ENCODE assay signal across 32 mouse cellular contexts in genomic region chr13:55574321-55574720, GRCm38 (mm10). TPM values are rescaled to one million over a fixed set of nuclear protein-coding genes. Genes with fewer than 3 reads are reported as not detected.
DNase-seq lines count a peak whose midpoint lies in the region; ATAC-seq and TF ChIP-seq lines count a peak whose summit lies in the region.
"Had no signal": no experiment of that assay in that cellular context is flagged by ENCODE, and none has a peak within 500 bp of the region (broad histone marks: within the 10 kb centered on the region; RNA-seq: fewer than 3 reads in every experiment).

No protein-coding gene starts in this region.

- H3K4me1 ChIP-seq in hindbrain, postnatal 0 days (ENCODE audit: insufficient read depth, low read length) = peaks cover 4% of the 10 kb centered on the region
- H3K4me1 ChIP-seq in hindbrain, embryonic 13.5 days (replicated peaks) = peaks cover 17% of the 10 kb centered on the region
- H3K4me1 ChIP-seq in CH12.LX (ENCODE audit: control insufficient read depth in 1 of 2, insufficient read depth in 2 of 2) = peaks cover 6 to 24% of the 10 kb centered on the region in 2 experiments

- DNase-seq in hindbrain, postnatal 0 days (ENCODE audit: low spot score) = peak; percentile 70
- peak; percentile 31 for DNase-seq in CD4-positive helper T cell, adult 2 months (ENCODE audit: low read depth, low spot score)
- no peak for DNase-seq in CH12.LX (ENCODE audit: extremely low read depth)
- peak; percentile 76 for DNase-seq in brain, adult 2 months (ENCODE audit: low read depth, low spot score)
- DNase-seq in urinary bladder, postnatal 36 days (ENCODE audit: low spot score in 2 of 2) = no peak
- no peak for DNase-seq in urinary bladder, postnatal 25 days (ENCODE audit: low spot score)
- DNase-seq: adrenal gland, adult 2 months; adrenal gland, postnatal 36 days; B cell, adult 2 months; cerebellum, adult 9-10 months; cerebellum, postnatal 36 days; gastrocnemius, postnatal 14 days; heart, postnatal 14 days; kidney, adult 18-20 months; kidney, postnatal 36 days; layer of hippocampus, postnatal 36 days; left cerebral cortex, postnatal 4 days; liver, postnatal 0 days; lung, postnatal 4 days; retina, postnatal 1 day; right cerebral cortex, postnatal 14 days; thymus, postnatal 14 days had no signal

- H3K27ac ChIP-seq in hindbrain, postnatal 0 days = no peak overlapping the region
- H3K27ac ChIP-seq in hindbrain, embryonic 13.5 days = no peak overlapping the region
- no peak overlapping the region for H3K27ac ChIP-seq in CH12.LX (ENCODE audit: insufficient read depth, low read depth)
- H3K27ac ChIP-seq: embryonic facial prominence, embryonic 12.5 days; forebrain, embryonic 10.5 days; hindbrain, embryonic 10.5 days; kidney, embryonic 15.5 days; liver, embryonic 12.5 days; neural tube, embryonic 13.5 days had no signal

- no peak for TF ChIP-seq RAD21 in CH12.LX (IDR thresholded peaks at IDR 0.05; ENCODE audit: low read depth, low read length)

- H3K9me3 ChIP-seq in hindbrain, postnatal 0 days (ENCODE audit: low read length) = no peaks in the 10 kb centered on the region
- H3K9me3 ChIP-seq in hindbrain, embryonic 13.5 days = no peaks in the 10 kb centered on the region
- peaks cover 10% of the 10 kb centered on the region for H3K9me3 ChIP-seq in CH12.LX (replicated peaks; ENCODE audit: low read length)
- H3K9me3 ChIP-seq: embryonic facial prominence, embryonic 12.5 days; forebrain, embryonic 10.5 days; hindbrain, embryonic 10.5 days; kidney, embryonic 15.5 days; liver, embryonic 12.5 days; neural tube, embryonic 13.5 days had no signal

- 66% methylated on average over 5 of the region's 5 CpGs for WGBS in hindbrain, postnatal 0 days
- 74% methylated on average over 5 of the region's 5 CpGs for WGBS in hindbrain, embryonic 13.5 days

- H3K4me2 ChIP-seq in hindbrain, postnatal 0 days (ENCODE audit: low read depth, low read length) = no peak overlapping the region
- H3K4me2 ChIP-seq in hindbrain, embryonic 13.5 days = no peak overlapping the region
- no peak overlapping the region for H3K4me2 ChIP-seq in CH12.LX (ENCODE audit: insufficient read depth, low read depth, poor library complexity, severe bottlenecking)
- H3K4me2 ChIP-seq: embryonic facial prominence, embryonic 12.5 days; kidney, embryonic 15.5 days; liver, embryonic 12.5 days; neural tube, embryonic 13.5 days had no signal

- dilution Hi-C loops in CH12.LX (cut with MboI; ENCODE audit: extremely low pct_ligation_motif_present, extremely low pct_unique_long_range_greater_than_20kb, low sequenced_read_pairs) = no loop called here

- H3K27me3 ChIP-seq in hindbrain, postnatal 0 days (ENCODE audit: insufficient read depth, low read length) = no peaks in the 10 kb centered on the region
- no peaks in the 10 kb centered on the region for H3K27me3 ChIP-seq in hindbrain, embryonic 13.5 days
- no peaks in the 10 kb centered on the region for H3K27me3 ChIP-seq in CH12.LX (replicated peaks)
- H3K27me3 ChIP-seq: embryonic facial prominence, embryonic 12.5 days; kidney, embryonic 15.5 days; liver, embryonic 12.5 days; megakaryocyte, embryonic 14.5 days; neural tube, embryonic 13.5 days had no signal

- no peak overlapping the region for H3K9ac ChIP-seq in hindbrain, postnatal 0 days (replicated peaks; ENCODE audit: low read length)
- H3K9ac ChIP-seq in hindbrain, embryonic 13.5 days = no peak overlapping the region
- H3K9ac ChIP-seq in CH12.LX (ENCODE audit: insufficient read depth, low read depth) = no peak overlapping the region
- H3K9ac ChIP-seq: embryonic facial prominence, embryonic 12.5 days; kidney, embryonic 15.5 days; liver, embryonic 12.5 days; liver, postnatal 0 days; neural tube, embryonic 13.5 days had no signal

- TF ChIP-seq POLR2A in CH12.LX (IDR thresholded peaks at IDR 0.05; ENCODE audit: low read depth, low read length) = no peak

- no peak for TF ChIP-seq EP300 in CH12.LX (IDR thresholded peaks at IDR 0.05; ENCODE audit: low read length)

- no peak for TF ChIP-seq CTCF in hindbrain, postnatal 0 days (IDR thresholded peaks at IDR 0.05; ENCODE audit: low read depth)
- TF ChIP-seq CTCF in CH12.LX (conservative IDR thresholded peaks at IDR 0.05 in 1 of 2, IDR thresholded peaks at IDR 0.05 in 1 of 2; ENCODE audit: low read depth in 2 of 2, low read length in 2 of 2) = no peak

- in situ Hi-C loops in CH12.LX (cut with MboI; ENCODE audit: low pct_ligation_motif_present, low pct_unique_long_range_greater_than_20kb, low sequenced_read_pairs) = no loop called here

- H3K4me3 ChIP-seq in hindbrain, postnatal 0 days (ENCODE audit: low read length) = no peak overlapping the region
- no peak overlapping the region for H3K4me3 ChIP-seq in hindbrain, embryonic 13.5 days
- H3K4me3 ChIP-seq in CH12.LX (replicated peaks in 1 of 3; ENCODE audit: low read depth in 2 of 3, low read length in 2 of 3, poor library complexity in 1 of 3) = no peak overlapping the region
- H3K4me3 ChIP-seq: embryonic facial prominence, embryonic 12.5 days; forebrain, embryonic 10.5 days; hindbrain, embryonic 10.5 days; kidney, embryonic 15.5 days; liver, embryonic 12.5 days; megakaryocyte, embryonic 14.5 days; neural tube, embryonic 13.5 days had no signal

- no peak for ATAC-seq in hindbrain, postnatal 0 days
- no peak for ATAC-seq in hindbrain, embryonic 13.5 days (ENCODE audit: low FRiP score)
- ATAC-seq: activated CD4-positive, CD25-positive, alpha-beta regulatory T cell, adult 4 months; liver, embryonic 12.5 days; liver, postnatal 0 days; lung, postnatal 0 days had no signal

- peaks cover 15% of the 10 kb centered on the region for H3K79me2 ChIP-seq in CH12.LX (replicated peaks; ENCODE audit: control insufficient read depth, extremely low read depth, insufficient read depth, poor library complexity, severe bottlenecking)

- no peaks in the 10 kb centered on the region for H3K36me3 ChIP-seq in hindbrain, postnatal 0 days (ENCODE audit: insufficient read depth, low read length)
- no peaks in the 10 kb centered on the region for H3K36me3 ChIP-seq in hindbrain, embryonic 13.5 days
- H3K36me3 ChIP-seq in CH12.LX (replicated peaks in 1 of 2; ENCODE audit: control insufficient read depth in 1 of 2, insufficient read depth in 1 of 2, low read length in 1 of 2) = peaks cover 0 to 6% of the 10 kb centered on the region in 2 experiments
- H3K36me3 ChIP-seq: embryonic facial prominence, embryonic 12.5 days; neural tube, embryonic 13.5 days had no signal

TF ChIP-seq in CH12.LX, 34 proteins besides CTCF, POLR2A, EP300 and RAD21:
- no peak for TF ChIP-seq ELF1 (IDR thresholded peaks at IDR 0.05; ENCODE audit: low read depth, low read length)
- TF ChIP-seq ZNF384 (IDR thresholded peaks at IDR 0.05; ENCODE audit: low read depth, low read length) = peak; percentile 97
- no peak for TF ChIP-seq TBP (conservative IDR thresholded peaks at IDR 0.05; ENCODE audit: low read depth, low read length)
- no peak for TF ChIP-seq SMC3 (IDR thresholded peaks at IDR 0.05; ENCODE audit: low read depth, low read length)

RNA-seq across cellular contexts. Expression of gene Tmed9, which starts 0.8 kb away (rescaled TPM):
- total RNA-seq in hindbrain, postnatal 0 days (2014; rRNA removed) = 59.3 and 66.7 TPM in 2 replicates
- polyA plus RNA-seq in hindbrain, postnatal 0 days (2015; fragmentation: Nextera tagmentation; extraction: Ambion mirVana) = 105 and 117 TPM in 2 replicates
- polyA plus RNA-seq in hindbrain, embryonic 13.5 days (2015; fragmentation: Nextera tagmentation; extraction: Ambion mirVana) = 112 and 114 TPM in 2 replicates
- total RNA-seq in CH12.LX (2012; rRNA removed) (196 and 222 TPM in 2 replicates), CH12.LX (2014; rRNA removed) (88.1 and 88.2 TPM in 2 replicates)
- 194 and 197 TPM in 2 replicates for polyA plus RNA-seq in CH12.LX (2012; ENCODE audit: insufficient read length, low read depth)

RNA-seq across cellular contexts. Expression of gene Fam193b, which starts 3.4 kb away (rescaled TPM):
- total RNA-seq in hindbrain, postnatal 0 days (2014; rRNA removed) = 60.2 and 87.5 TPM in 2 replicates
- polyA plus RNA-seq in hindbrain, postnatal 0 days (2015; fragmentation: Nextera tagmentation; extraction: Ambion mirVana) = 38.8 and 38.9 TPM in 2 replicates
- 57.0 and 57.1 TPM in 2 replicates for polyA plus RNA-seq in hindbrain, embryonic 13.5 days (2015; fragmentation: Nextera tagmentation; extraction: Ambion mirVana)
- total RNA-seq in CH12.LX (2012; rRNA removed) (17.9 and 18.6 TPM in 2 replicates), CH12.LX (2014; rRNA removed) (9.2 and 9.4 TPM in 2 replicates)
- polyA plus RNA-seq in CH12.LX (2012; ENCODE audit: insufficient read length, low read depth) = 22.0 and 22.4 TPM in 2 replicates

RNA-seq across cellular contexts. Expression of gene B4galt7, which starts 25.4 kb away (rescaled TPM):
- 66.7 and 66.8 TPM in 2 replicates for total RNA-seq in hindbrain, postnatal 0 days (2014; rRNA removed)
- 42.9 and 44.0 TPM in 2 replicates for polyA plus RNA-seq in hindbrain, postnatal 0 days (2015; fragmentation: Nextera tagmentation; extraction: Ambion mirVana)
- polyA plus RNA-seq in hindbrain, embryonic 13.5 days (2015; fragmentation: Nextera tagmentation; extraction: Ambion mirVana) = 44.8 and 49.8 TPM in 2 replicates
- total RNA-seq in CH12.LX (2012; rRNA removed) = 10.3 and 11.7 TPM in 2 replicates
- 11.0 TPM in 2 replicates for total RNA-seq in CH12.LX (2014; rRNA removed)
- polyA plus RNA-seq in CH12.LX (2012; ENCODE audit: insufficient read length, low read depth) = 8.5 and 8.7 TPM in 2 replicates

RNA-seq across cellular contexts. Expression of gene Ddx41, which starts 37.9 kb away (rescaled TPM):
- total RNA-seq in hindbrain, postnatal 0 days (2014; rRNA removed) = 48.6 and 53.4 TPM in 2 replicates
- 44.4 and 47.2 TPM in 2 replicates for polyA plus RNA-seq in hindbrain, postnatal 0 days (2015; fragmentation: Nextera tagmentation; extraction: Ambion mirVana)
- polyA plus RNA-seq in hindbrain, embryonic 13.5 days (2015; fragmentation: Nextera tagmentation; extraction: Ambion mirVana) = 55.6 and 55.9 TPM in 2 replicates
- total RNA-seq in CH12.LX (2012; rRNA removed) (107 and 109 TPM in 2 replicates), CH12.LX (2014; rRNA removed) (56.6 and 59.9 TPM in 2 replicates)
- 95.3 and 107 TPM in 2 replicates for polyA plus RNA-seq in CH12.LX (2012; ENCODE audit: insufficient read length, low read depth)

RNA-seq across cellular contexts. Expression of gene Dok3, which starts 45.2 kb away (rescaled TPM):
- total RNA-seq in hindbrain, postnatal 0 days (2014; rRNA removed) = 4.7 and 5.2 TPM in 2 replicates
- polyA plus RNA-seq in hindbrain, postnatal 0 days (2015; fragmentation: Nextera tagmentation; extraction: Ambion mirVana) = 1.1 and 1.6 TPM in 2 replicates
- polyA plus RNA-seq in hindbrain, embryonic 13.5 days (2015; fragmentation: Nextera tagmentation; extraction: Ambion mirVana) = 4.1 and 5.7 TPM in 2 replicates
- 38.4 and 38.8 TPM in 2 replicates for total RNA-seq in CH12.LX (2012; rRNA removed)
- total RNA-seq in CH12.LX (2014; rRNA removed) = 9.0 and 9.1 TPM in 2 replicates
- polyA plus RNA-seq in CH12.LX (2012; ENCODE audit: insufficient read length, low read depth) = 28.1 and 30.3 TPM in 2 replicates

Comparison
In these comparisons a context has a peak if more than half of its experiments do, and no peak if none do; other contexts are left out.
1. DNase-seq: peak in hindbrain, postnatal 0 days (single experiment), CD4-positive helper T cell, adult 2 months (single experiment) and brain, adult 2 months (single experiment); none in CH12.LX (single experiment), urinary bladder, postnatal 36 days (0 of 2) and urinary bladder, postnatal 25 days (single experiment).